Mouse (Mus musculus): Measurements from ENCODE around the gene Map4k4.

Map4k4 gene

GRCm38 (mm10) chr1:39893153-39893880 lies 7.4 kb upstream of the Map4k4 start:
- ChIA-PET POLR2A (interaction anchor here in 3 of 4 experiments (0.6 to 2.0 kb wide), 11 partner anchors 9 to 317 kb away, joined by 3 to 10 read pairs (median 3); no protein-coding TSS in a partner anchor), CTCF (interaction anchor here in 1 of 4 experiments (1.7 kb wide), 1 partner anchor 42 kb away, joined by 3 read pairs; no protein-coding TSS in a partner anchor)

GRCm38 (mm10) chr1:39895097-39895496 lies 5.6 kb upstream of the Map4k4 start:
- POLR2A ChIA-PET, result interaction anchor here in 2 of 4 experiments (0.6 to 2.0 kb wide), 3 partner anchors 10 to 41 kb away, joined by 3 to 5 read pairs (median 3); no protein-coding TSS in a partner anchor
- CTCF ChIA-PET, result no interaction called here

GRCm38 (mm10) chr1:39895506-39895905 lies 5.2 kb upstream of the Map4k4 start:
- CTCF ChIA-PET, result no interaction called here
- POLR2A ChIA-PET, result interaction anchor here in 1 of 4 experiments (1.4 to 2.0 kb wide), 2 partner anchors 11 to 42 kb away, joined by 3 to 5 read pairs; no protein-coding TSS in a partner anchor

- CTCF ChIA-PET, result no interaction called here
- POLR2A ChIA-PET, result interaction anchor here in 2 of 4 experiments (1.3 to 1.5 kb wide), 4 partner anchors 12 to 39 kb away, joined by 3 to 6 read pairs (median 3); no protein-coding TSS in a partner anchor
Measured at GRCm38 (mm10) chr1:39896581-39896980, 4.1 kb upstream of the Map4k4 start.

GRCm38 (mm10) chr1:39898686-39899085 lies 2.0 kb upstream of the Map4k4 start:
- CTCF ChIA-PET, result no interaction called here

GRCm38 (mm10) chr1:39901063-39901811 lies 524 bp downstream of the Map4k4 start:
- CTCF ChIA-PET, result interaction anchor here in 1 of 4 experiments (0.5 to 0.6 kb wide), 2 partner anchors 271 to 674 kb away, joined by 4 read pairs; no protein-coding TSS in a partner anchor
- POLR2A ChIA-PET, result interaction anchor here (0.6 to 2.5 kb wide), 20 partner anchors 8 to 757 kb away, joined by 3 to 18 read pairs (median 4); no protein-coding TSS in a partner anchor

More at GRCm38 (mm10) chr1:39898686-39899085, 2.0 kb upstream of the Map4k4 start:
- POLR2A ChIA-PET, result interaction anchor here in 1 of 4 experiments (0.6 to 0.7 kb wide), 2 partner anchors 46 to 273 kb away, joined by 3 to 4 read pairs; no protein-coding TSS in a partner anchor

- CTCF ChIA-PET, result interaction anchor here in 2 of 4 experiments (0.5 to 1.0 kb wide), 3 partner anchors 10 to 675 kb away, joined by 3 to 5 read pairs (median 4); no protein-coding TSS in a partner anchor
- POLR2A ChIA-PET, result interaction anchor here in 3 of 4 experiments (0.5 to 2.7 kb wide), 35 partner anchors 8 to 1892 kb away, joined by 3 to 18 read pairs (median 3); no protein-coding TSS in a partner anchor
Measured at GRCm38 (mm10) chr1:39901851-39902703, 1.4 kb downstream of the Map4k4 start.

GRCm38 (mm10) chr1:39902704-39903151 lies 2.0 kb downstream of the Map4k4 start:
- ChIA-PET CTCF (interaction anchor here in 2 of 4 experiments (0.5 to 1.0 kb wide), 2 partner anchors 10 to 125 kb away, joined by 3 to 5 read pairs; no protein-coding TSS in a partner anchor), POLR2A (interaction anchor here in 3 of 4 experiments (0.5 to 2.7 kb wide), 31 partner anchors 8 to 1892 kb away, joined by 3 to 18 read pairs (median 4); no protein-coding TSS in a partner anchor)

- POLR2A ChIA-PET, result interaction anchor here in 2 of 4 experiments (1.0 to 3.7 kb wide), 5 partner anchors 9 to 22 kb away, joined by 4 to 15 read pairs (median 7); no protein-coding TSS in a partner anchor
Measured at GRCm38 (mm10) chr1:39904720-39905119, 4.0 kb downstream of the Map4k4 start.

GRCm38 (mm10) chr1:39906921-39907320 lies 6.2 kb downstream of the Map4k4 start:
- POLR2A ChIA-PET, result interaction anchor here in 3 of 4 experiments (1.0 to 3.7 kb wide), 8 partner anchors 8 to 16 kb away, joined by 3 to 15 read pairs (median 5); no protein-coding TSS in a partner anchor
- CTCF ChIA-PET, result no interaction called here

More at GRCm38 (mm10) chr1:39904720-39905119, 4.0 kb downstream of the Map4k4 start:
- CTCF ChIA-PET, result no interaction called here

GRCm38 (mm10) chr1:39908976-39909375 lies 8.3 kb downstream of the Map4k4 start:
- ChIA-PET POLR2A (interaction anchor here (0.6 to 2.0 kb wide), 5 partner anchors 9 to 23 kb away, joined by 3 to 5 read pairs (median 3); no protein-coding TSS in a partner anchor), CTCF (no interaction called here)

- POLR2A ChIA-PET, result interaction anchor here in 3 of 4 experiments (0.6 to 4.1 kb wide), 9 partner anchors 8 to 261 kb away, joined by 3 to 24 read pairs (median 5); no protein-coding TSS in a partner anchor
- CTCF ChIA-PET, result interaction anchor here in 2 of 4 experiments (0.6 to 1.8 kb wide), 4 partner anchors 12 to 432 kb away, joined by 3 to 9 read pairs (median 6); no protein-coding TSS in a partner anchor
Measured at GRCm38 (mm10) chr1:39911446-39911845, 10.7 kb downstream of the Map4k4 start.

GRCm38 (mm10) chr1:39913256-39913655 lies 12.5 kb downstream of the Map4k4 start:
- ChIA-PET POLR2A (interaction anchor here in 3 of 4 experiments (0.6 to 4.1 kb wide), 11 partner anchors 8 to 324 kb away, joined by 3 to 24 read pairs (median 4); no protein-coding TSS in a partner anchor), CTCF (interaction anchor here (0.6 to 1.5 kb wide), 6 partner anchors 9 to 217 kb away, joined by 3 to 5 read pairs (median 3); no protein-coding TSS in a partner anchor)

GRCm38 (mm10) chr1:39916144-39916543 lies 15.4 kb downstream of the Map4k4 start:
- POLR2A ChIA-PET, result interaction anchor here in 3 of 4 experiments (0.9 to 1.7 kb wide), 4 partner anchors 9 to 43 kb away, joined by 3 to 5 read pairs (median 4); no protein-coding TSS in a partner anchor
- CTCF ChIA-PET, result interaction anchor here in 1 of 4 experiments (0.5 kb wide), 1 partner anchor 729 kb away, joined by 3 read pairs; no protein-coding TSS in a partner anchor

- CTCF ChIA-PET, result interaction anchor here in 2 of 4 experiments (0.6 to 1.0 kb wide), 2 partner anchors 18 to 57 kb away, joined by 3 to 5 read pairs; no protein-coding TSS in a partner anchor
- POLR2A ChIA-PET, result interaction anchor here in 2 of 4 experiments (0.6 to 1.9 kb wide), 14 partner anchors 8 to 429 kb away, joined by 3 to 7 read pairs (median 3); no protein-coding TSS in a partner anchor
Measured at GRCm38 (mm10) chr1:39917855-39918516, 17.3 kb downstream of the Map4k4 start.

- POLR2A ChIA-PET, result interaction anchor here in 2 of 4 experiments (1.0 to 1.9 kb wide), 12 partner anchors 8 to 44 kb away, joined by 3 to 7 read pairs (median 4); no protein-coding TSS in a partner anchor
- CTCF ChIA-PET, result interaction anchor here in 1 of 4 experiments (1.0 kb wide), 1 partner anchor 18 kb away, joined by 5 read pairs; no protein-coding TSS in a partner anchor
Measured at GRCm38 (mm10) chr1:39918517-39919115, 17.9 kb downstream of the Map4k4 start.
